Mouse (Mus musculus): ENCODE results near the gene Ifitm7.

- TF ChIP-seq SIN3A (IDR thresholded peaks at IDR 0.05; ENCODE audit: low read length), result no peak
- TF ChIP-seq GATA1 (IDR thresholded peaks at IDR 0.05; ENCODE audit: low read depth, low read length), result no peak
- no peak for TF ChIP-seq GABPA (IDR thresholded peaks at IDR 0.05; ENCODE audit: low read depth, low read length)
- TF ChIP-seq UBTF (IDR thresholded peaks at IDR 0.05; ENCODE audit: borderline replicate concordance, insufficient read depth, low read depth, low read length), result no peak
- TF ChIP-seq TCF12 (IDR thresholded peaks at IDR 0.05; ENCODE audit: low read depth, low read length), result no peak
- TF ChIP-seq CHD2 (IDR thresholded peaks at IDR 0.05; ENCODE audit: low read length), result no peak
- no peak for TF ChIP-seq MYC (IDR thresholded peaks at IDR 0.05; ENCODE audit: low read depth, low read length)
- TF ChIP-seq CTCF (IDR thresholded peaks at IDR 0.05 in 2 of 3, conservative IDR thresholded peaks at IDR 0.05 in 1 of 3; ENCODE audit: control insufficient read depth in 1 of 3, insufficient read depth in 1 of 3, low read depth in 2 of 3, low read length in 3 of 3, poor library complexity in 1 of 3, severe bottlenecking in 1 of 3), result no peak
These were observed 18.6 kb upstream of the Ifitm7 start for GRCm38 (mm10) chr16:14005266-14005665.
